Mouse (Mus musculus) bone marrow macrophage, adult 2 months (primary cell): ENCODE measurements around the gene Zc3h14.

ENCODE experiments used
- CTCF ChIP-seq: IDR thresholded peaks from 2 replicates; pipeline ENCODE4 v1.5.1; 2012; ENCODE audit warnings: low read depth, mild to moderate bottlenecking, low read length, moderate library complexity
- POLR2A ChIP-seq: IDR thresholded peaks from 2 replicates; pipeline ENCODE4 v1.6.1; 2012; ENCODE audit warnings: mild to moderate bottlenecking, low read depth, low read length, borderline replicate concordance

- no peak for TF ChIP-seq CTCF
- TF ChIP-seq POLR2A: no peak
These were observed 8.9 kb upstream of the Zc3h14 start for GRCm38 (mm10) chr12:98737801-98738350.
